Mouse (Mus musculus) lung, adult 2 months (tissue): ENCODE data around the gene Tecr. TPM values are rescaled to one million over a fixed set of nuclear protein-coding genes. Genes with fewer than 3 reads are reported as not detected.
"Not testable (repeated sequence)": the region's sequence is repeated elsewhere in the genome, so short reads cannot be mapped to it uniquely, and the experiment has no call there.

ENCODE experiments used
- DNase-seq: peaks from one replicate; pipeline ENCODE4 v3.0.0; 2022
- H3K4me1 ChIP-seq: fragments of 200-500 bp; 2 replicates; pipeline ENCODE4 v1.6.1; 2011; ENCODE audit warnings: low read length; ENCODE audit not compliant: control insufficient read depth, insufficient read depth
- H3K4me3 ChIP-seq: fragments of 200-500 bp; replicated peaks from 2 replicates; pipeline ENCODE3; 2011; ENCODE audit warnings: low read depth, mild to moderate bottlenecking, control low read depth, low read length; ENCODE audit errors: extremely low read depth
- CTCF ChIP-seq: fragments of 200-500 bp; IDR thresholded peaks from 2 replicates; pipeline ENCODE4 v1.5.1; 2011; ENCODE audit warnings: mild to moderate bottlenecking, low read length, control low read depth; ENCODE audit not compliant: insufficient read depth
- POLR2A ChIP-seq: fragments of 200-500 bp; IDR thresholded peaks from 2 replicates; pipeline ENCODE4 v1.6.1; 2011; ENCODE audit warnings: low read depth, mild to moderate bottlenecking, control low read depth, low read length, borderline replicate concordance; ENCODE audit errors: extremely low read depth
- whole genome bisulfite sequencing: fragments of 180-500 bp; shearing (Covaris S2); methylation state at CpG from one replicate; pipeline ENCODE4 v1.1.7; 2018; 5-methylcytosine and 5-hydroxymethylcytosine counted together
- polyA plus RNA-seq: library from polyadenylated mRNA; depleted of rRNA; stranded (reverse); fragments of >200 nt; gene quantifications from 2 replicates; pipeline ENCODE4 v1.2.3, GENCODE M21; 2012

Gene Tecr
- polyA plus RNA-seq, 1 experiment: 565 TPM

DNA sequence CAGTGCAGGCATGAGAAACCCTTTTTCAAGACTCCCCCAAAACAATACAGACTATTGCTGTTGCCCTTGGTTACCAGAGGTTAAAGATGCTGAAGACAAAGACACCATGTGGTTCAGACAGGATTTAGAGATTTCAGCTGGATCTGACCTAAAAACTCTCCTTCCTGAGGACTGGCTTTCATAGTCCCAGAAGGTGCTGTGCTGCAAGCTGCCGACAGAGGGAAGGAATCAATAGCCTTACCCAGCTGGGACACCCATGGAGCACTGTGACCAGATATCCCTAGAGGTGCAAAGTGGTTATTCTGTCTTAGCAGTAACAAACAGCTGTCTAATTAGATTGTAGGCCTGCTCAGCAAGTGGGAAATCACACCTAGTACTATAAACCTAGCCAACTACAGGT is 9.6 kb downstream of the Tecr start:
- no peak for DNase-seq
- Histone ChIP-seq H3K4me1 (no peaks in the 10 kb centered on the region; the same call in 1 of the 2 replicates), H3K4me3 (no peak overlapping the region)
- WGBS: 41% methylated on average over 1 of the region's 1 CpGs
- TF ChIP-seq CTCF: no peak
- no peak for TF ChIP-seq POLR2A

DNA sequence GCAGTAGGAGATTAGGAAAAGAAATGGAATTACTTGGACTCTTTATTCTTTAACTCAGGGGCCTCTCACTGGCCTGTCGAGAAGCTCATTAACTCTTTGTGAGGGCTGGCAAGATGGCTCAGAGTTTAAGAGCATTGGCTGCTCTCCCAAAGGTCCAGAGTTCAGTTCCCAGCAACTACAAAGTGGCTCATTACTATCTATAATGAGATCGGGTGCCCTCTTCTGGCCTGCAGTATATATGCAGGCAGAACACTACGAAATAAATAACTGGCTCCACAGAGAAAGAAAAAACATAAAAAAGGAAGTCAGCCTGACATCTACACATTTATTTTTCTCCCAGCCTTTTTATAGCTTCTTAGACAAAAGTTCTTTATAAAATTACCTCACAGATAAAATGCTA is 11.4 kb downstream of the Tecr start:
- H3K4me3 ChIP-seq: no peak overlapping the region
- H3K4me1 ChIP-seq: no peaks in the 10 kb centered on the region; the same call in 1 of the 2 replicates
- DNase-seq: no peak
- no peak for TF ChIP-seq POLR2A
- TF ChIP-seq CTCF: no peak
- WGBS: 19% methylated on average over 3 of the region's 3 CpGs

DNA sequence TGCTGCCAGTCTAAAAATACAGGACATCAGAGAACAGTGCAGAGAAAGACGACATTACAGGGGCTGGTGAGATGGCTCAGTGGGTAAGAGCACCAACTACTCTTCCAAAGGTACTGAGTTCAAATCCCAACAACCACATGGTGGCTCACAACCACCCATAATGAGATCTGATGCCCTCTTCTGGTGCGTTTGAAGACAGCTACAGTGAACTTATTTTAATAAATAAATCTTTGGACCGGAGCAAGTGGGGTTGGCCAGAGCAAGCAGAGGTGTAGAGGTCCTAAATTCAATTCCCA is 12.8 kb downstream of the Tecr start:
- H3K4me3 ChIP-seq, H3K4me1 ChIP-seq, DNase-seq: not testable (repeated sequence)
- WGBS: 12% methylated on average over 3 of the region's 3 CpGs

DNA sequence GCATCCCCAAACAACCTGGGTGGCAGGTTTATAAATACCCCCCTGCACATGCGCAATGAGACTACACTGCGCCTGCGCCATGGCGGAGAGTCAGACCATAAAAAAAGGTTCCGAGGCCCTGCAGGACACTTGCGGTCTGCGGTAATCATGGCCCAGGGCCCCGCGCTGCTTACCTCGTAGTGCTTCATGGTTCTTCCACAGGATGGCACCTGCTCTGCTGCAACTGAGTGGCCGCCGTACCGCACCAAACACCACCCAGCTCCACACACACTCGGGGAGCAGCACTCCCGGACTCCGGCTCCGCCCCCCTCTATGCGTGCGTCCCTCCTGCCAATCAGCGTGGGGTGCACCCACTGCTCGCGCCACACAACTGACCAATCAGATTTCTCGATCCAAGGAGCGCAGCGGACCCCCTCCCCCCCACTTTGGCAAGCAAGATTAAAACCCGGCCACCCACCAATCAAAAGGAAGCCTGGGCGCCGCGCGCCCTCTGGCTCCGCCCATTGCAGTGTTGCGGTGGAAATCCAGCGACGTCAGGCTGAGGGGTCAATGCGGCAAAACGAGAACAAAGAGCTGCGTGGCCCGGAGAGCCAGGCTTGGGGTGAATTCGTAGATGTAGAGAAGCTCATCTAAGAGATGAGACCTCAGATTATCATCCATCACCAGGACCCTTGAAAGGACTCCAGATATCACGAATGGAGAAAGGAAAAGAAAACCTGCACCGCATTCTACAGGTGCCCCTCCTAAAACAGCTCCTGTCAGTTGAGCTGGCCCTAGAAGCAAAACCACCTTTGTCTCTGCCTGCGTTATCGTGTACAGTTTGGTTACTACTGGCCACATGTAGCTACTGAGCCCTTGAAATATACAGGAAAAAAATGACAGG is 13.4 kb downstream of the Tecr start:
- TF ChIP-seq POLR2A (peak; percentile 92), CTCF (no peak)
- peak overlapping the region; percentile 97 for H3K4me3 ChIP-seq
- H3K4me1 ChIP-seq: no peaks in the 10 kb centered on the region; the same call in 1 of the 2 replicates
- WGBS: under 1% methylated on average over 43 of the region's 43 CpGs
- peak; percentile 90 for DNase-seq

DNA sequence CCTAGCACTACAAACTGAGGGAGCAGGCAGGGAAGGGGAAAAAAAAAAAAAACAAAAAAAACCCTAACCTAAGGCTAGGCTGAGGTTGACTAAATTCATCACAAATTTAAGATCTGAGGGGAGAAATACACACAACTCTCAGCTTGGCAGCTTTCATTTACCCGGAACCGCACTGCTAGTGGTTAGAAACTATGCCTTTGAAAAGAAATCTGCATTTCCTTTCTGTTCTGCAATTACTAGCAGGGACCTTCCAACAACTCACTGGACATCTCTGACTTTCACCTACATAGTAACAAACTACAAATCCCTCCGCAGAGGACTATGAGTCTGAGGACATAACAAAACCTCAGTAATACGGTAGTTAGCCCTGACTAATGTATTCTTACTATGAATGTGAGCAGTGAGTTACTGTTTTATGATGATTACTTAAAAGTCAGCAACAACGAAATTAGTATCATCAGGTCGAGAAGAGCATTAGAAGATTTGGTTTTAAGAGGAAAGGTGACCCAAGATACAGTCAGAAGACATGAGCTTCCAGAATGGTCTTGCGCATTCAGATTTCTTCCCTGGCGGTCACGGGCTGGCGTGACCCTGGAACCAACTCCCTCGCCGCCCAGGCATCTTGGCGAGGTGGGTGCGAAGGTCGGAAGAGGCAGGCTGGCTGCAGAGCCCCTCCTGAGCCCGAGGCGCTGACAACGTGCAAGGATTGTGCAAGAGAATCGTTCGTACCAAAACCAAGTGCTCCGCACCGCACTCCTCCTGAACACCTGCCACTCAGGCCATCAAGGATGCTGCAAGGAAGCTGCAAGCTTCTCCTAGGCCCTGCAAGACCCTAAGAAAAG is 14.2 kb downstream of the Tecr start:
- no peak for DNase-seq
- H3K4me1 ChIP-seq: no peaks in the 10 kb centered on the region; the same call in 1 of the 2 replicates
- no peak for TF ChIP-seq CTCF
- TF ChIP-seq POLR2A: no peak
- WGBS: 2% methylated on average over 22 of the region's 22 CpGs
- peak overlapping the region; percentile 97 for H3K4me3 ChIP-seq

DNA sequence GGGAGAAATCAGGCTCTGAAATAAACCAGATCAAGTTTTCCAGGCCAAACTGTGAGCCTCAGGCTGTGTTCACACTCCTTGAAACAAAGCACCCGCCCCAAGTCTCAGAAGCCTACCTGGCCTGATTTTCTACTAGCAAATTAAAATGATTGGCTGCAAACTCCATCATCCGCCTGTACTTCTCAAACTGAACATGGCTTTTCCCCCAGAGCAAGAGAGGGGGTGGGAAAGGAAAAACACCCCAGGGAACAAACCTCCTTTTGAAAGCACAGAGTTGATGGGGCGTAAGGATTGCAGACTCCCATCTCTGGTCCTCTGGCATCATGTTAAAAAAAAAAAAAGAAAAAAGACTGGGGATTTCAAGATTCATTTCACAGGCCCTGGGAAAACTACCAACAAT is 15.1 kb downstream of the Tecr start:
- no peak for DNase-seq
- Histone ChIP-seq H3K4me1 (no peaks in the 10 kb centered on the region; the same call in 1 of the 2 replicates), H3K4me3 (no peak overlapping the region)
- 64% methylated on average over 3 of the region's 3 CpGs for WGBS
- TF ChIP-seq POLR2A (no peak), CTCF (no peak)

DNA sequence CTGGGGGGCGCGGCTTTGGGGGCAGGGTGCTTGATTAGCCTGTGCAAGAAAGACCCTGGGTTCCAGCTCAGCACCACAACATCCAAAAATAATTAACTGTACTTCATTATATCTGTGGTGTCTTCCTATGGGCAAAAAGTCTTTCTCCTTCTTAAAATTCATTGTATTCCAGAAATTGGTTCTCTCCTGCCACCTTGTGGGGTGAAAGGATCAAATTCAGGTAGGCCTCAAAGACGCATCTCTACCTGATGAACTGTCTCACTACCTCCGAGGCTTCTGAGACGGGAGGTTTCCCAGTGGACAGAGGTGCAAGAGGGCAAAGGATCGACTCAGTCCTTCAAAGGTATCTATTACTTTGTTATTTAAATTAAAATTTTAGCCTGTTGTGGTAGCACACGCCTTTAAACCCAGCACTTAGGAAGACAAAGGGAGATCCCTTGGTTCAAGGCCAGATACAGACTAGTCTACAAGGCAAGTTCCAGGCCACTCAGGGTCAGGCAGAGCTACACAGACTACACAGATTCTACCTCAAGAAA is 17.2 kb downstream of the Tecr start:
- Histone ChIP-seq H3K4me1 (no peaks in the 10 kb centered on the region; the same call in 1 of the 2 replicates), H3K4me3 (no peak overlapping the region)
- WGBS: 80% methylated on average over 7 of the region's 7 CpGs
- no peak for DNase-seq
- no peak for TF ChIP-seq POLR2A
- TF ChIP-seq CTCF: no peak

DNA sequence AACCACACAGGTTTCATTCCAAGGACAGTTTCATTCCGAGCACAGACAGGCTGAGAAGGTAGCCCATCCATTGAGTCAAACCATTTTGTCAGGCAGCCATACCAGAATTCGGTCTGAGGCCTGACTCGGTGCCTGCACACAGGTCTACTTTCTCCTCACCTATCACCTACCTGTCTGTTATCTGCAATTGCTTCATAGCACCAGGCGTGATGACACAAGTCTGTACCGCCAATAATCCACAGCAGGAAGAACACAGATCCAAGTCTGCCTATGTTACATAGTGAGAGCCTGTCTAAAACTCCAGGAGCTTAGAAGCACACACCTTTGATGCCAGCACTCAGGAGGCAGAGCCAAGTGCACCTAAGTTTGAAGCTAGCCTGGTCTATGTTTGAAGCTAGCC is 18.9 kb downstream of the Tecr start:
- WGBS: 83% methylated on average over 5 of the region's 5 CpGs
- DNase-seq: no peak
- no peak for TF ChIP-seq CTCF
- no peak for TF ChIP-seq POLR2A
- no peak overlapping the region for H3K4me3 ChIP-seq
- H3K4me1 ChIP-seq: no peaks in the 10 kb centered on the region; the same call in 1 of the 2 replicates

DNA sequence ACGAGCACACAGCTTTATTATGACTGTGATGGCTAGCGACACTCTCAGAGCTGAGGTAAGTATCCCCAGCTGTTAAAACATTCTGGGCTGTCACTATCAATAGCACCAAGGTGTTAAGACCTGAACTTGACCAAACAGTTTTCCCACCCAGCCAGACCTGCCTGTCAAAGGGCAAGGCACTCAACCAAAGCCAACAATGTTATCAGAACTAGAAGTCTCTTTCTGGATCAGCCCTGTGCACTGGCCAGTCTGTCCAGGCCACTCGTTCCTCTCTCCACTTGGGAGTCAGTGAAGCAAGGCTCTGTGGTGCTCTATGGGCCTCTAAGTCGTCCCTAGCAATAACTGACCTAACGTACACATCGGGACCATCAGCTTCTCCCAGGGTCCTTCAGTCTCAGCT is 20.1 kb downstream of the Tecr start:
- no peak overlapping the region for H3K4me3 ChIP-seq
- TF ChIP-seq CTCF (no peak), POLR2A (no peak)
- H3K4me1 ChIP-seq: no peaks in the 10 kb centered on the region; the same call in 1 of the 2 replicates
- 57% methylated on average over 6 of the region's 6 CpGs for WGBS
- DNase-seq: no peak
